ENCODE assay signal across 18 mouse cellular contexts in the genomic region with DNA sequence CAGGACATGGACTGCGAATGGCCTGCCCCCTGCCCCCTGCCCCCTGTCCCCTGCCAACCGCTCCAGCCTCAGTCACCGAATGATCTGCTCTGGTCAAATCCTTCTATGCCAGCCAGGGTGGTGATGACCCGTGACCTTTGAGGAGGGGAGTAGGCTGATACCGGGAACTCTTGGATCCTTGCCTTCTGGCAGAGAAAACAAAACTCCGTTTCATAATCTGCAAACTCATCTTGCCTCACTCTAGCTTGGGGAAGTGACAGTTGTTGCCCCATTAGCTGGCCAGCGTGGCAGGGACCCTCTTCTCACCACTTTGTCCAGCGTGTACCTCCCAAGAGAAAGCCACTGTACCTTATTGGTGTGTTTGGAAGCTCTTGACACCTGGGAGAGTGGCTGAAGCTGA. TPM values are rescaled to one million over a fixed set of nuclear protein-coding genes. Genes with fewer than 3 reads are reported as not detected.
DNase-seq lines count a peak whose midpoint lies in the region; TF ChIP-seq lines count a peak whose summit lies in the region.
"Had no signal": no experiment of that assay in that cellular context is flagged by ENCODE, and none has a peak within 500 bp of the region (broad histone marks: within the 10 kb centered on the region; RNA-seq: fewer than 3 reads in every experiment).

No protein-coding gene starts in this region.

- peak; percentile 51 for DNase-seq in adrenal gland, postnatal 10 days
- DNase-seq in adrenal gland, postnatal 25 days: no peak
- no peak for DNase-seq in layer of hippocampus, adult 2 months (ENCODE audit: low spot score in 2 of 2)
- DNase-seq in layer of hippocampus, adult 9-10 months (ENCODE audit: low spot score): no peak
- peak; percentile 63 for DNase-seq in lung, postnatal 36 days
- no peak for DNase-seq in lung, postnatal 14 days
- peak; percentile 59 for DNase-seq in skeletal muscle tissue, adult 2 months (ENCODE audit: low read depth, low spot score)
- DNase-seq in c-Kit-positive CD71-positive TER-119-positive erythroid progenitor cells, embryonic 14.5 days (ENCODE audit: low spot score): no peak
- DNase-seq: cerebellum, adult 18-20 months; cerebellum, postnatal 36 days; heart, postnatal 4 days; kidney, adult 18-20 months; midbrain, embryonic 14.5 days; spleen, adult 18-20 months; thymus, adult 2 months had no signal

- H3K4me3 ChIP-seq in layer of hippocampus, adult 2 months: no peak overlapping the region
- H3K4me3 ChIP-seq: erythroblast, embryonic 14.5 days; limb, embryonic 13.5 days had no signal

- no peak for TF ChIP-seq CTCF in layer of hippocampus, adult 2 months (conservative IDR thresholded peaks at IDR 0.05)

- H3K27ac ChIP-seq in layer of hippocampus, adult 2 months: peak overlapping the region; percentile 18; the same call in 1 of the 2 replicates
- H3K27ac ChIP-seq: limb, embryonic 13.5 days; macrophage had no signal

RNA-seq across cellular contexts. Expression of a gene that starts 5.9 kb away (rescaled TPM):
- total RNA-seq in adrenal gland, postnatal 10 days (2021): 10 to 100 TPM; 75.1 to 93.3 TPM
- 87.5 and 89.3 TPM in 2 replicates for total RNA-seq in adrenal gland, postnatal 25 days (2021)
- total RNA-seq in layer of hippocampus, adult 2 months (2021): 10 to 100 TPM; 32.0 to 40.8 TPM

RNA-seq across cellular contexts. Expression of a gene that starts 10.5 kb away (rescaled TPM):
- 1 to 10 TPM; 1.6 to 2.0 TPM for total RNA-seq in adrenal gland, postnatal 10 days (2021)
- total RNA-seq in adrenal gland, postnatal 25 days (2021): 2.8 and 3.0 TPM in 2 replicates
- not detected for total RNA-seq in layer of hippocampus, adult 2 months (2021)

RNA-seq across cellular contexts. Expression of a gene that starts 14.7 kb away (rescaled TPM):
- total RNA-seq in adrenal gland, postnatal 10 days (2021): 10 to 100 TPM; 12.0 to 51.3 TPM
- 0.24 TPM in 1 of 2 replicates, not detected in the other for total RNA-seq in adrenal gland, postnatal 25 days (2021)
- under 1 TPM; 0.38 to 0.61 TPM for total RNA-seq in layer of hippocampus, adult 2 months (2021)

RNA-seq across cellular contexts. Expression of a gene that starts 18.0 kb away (rescaled TPM):
- 100 to 1,000 TPM; 422 to 522 TPM for total RNA-seq in adrenal gland, postnatal 10 days (2021)
- total RNA-seq in adrenal gland, postnatal 25 days (2021): 230 and 272 TPM in 2 replicates
- 100 to 1,000 TPM; 210 to 227 TPM for total RNA-seq in layer of hippocampus, adult 2 months (2021)

RNA-seq across cellular contexts. Expression of a gene that starts 24.4 kb away (rescaled TPM):
- total RNA-seq in adrenal gland, postnatal 10 days (2021): 100 to 1,000 TPM; 785 to 825 TPM
- 579 and 669 TPM in 2 replicates for total RNA-seq in adrenal gland, postnatal 25 days (2021)
- 100 to 1,000 TPM; 302 to 315 TPM for total RNA-seq in layer of hippocampus, adult 2 months (2021)

Comparison
In these comparisons a context has a peak if more than half of its experiments do, and no peak if none do; other contexts are left out.
1. DNase-seq: peak in adrenal gland, postnatal 10 days (single experiment), lung, postnatal 36 days (single experiment) and skeletal muscle tissue, adult 2 months (single experiment); none in adrenal gland, postnatal 25 days (single experiment), layer of hippocampus, adult 2 months (0 of 2), layer of hippocampus, adult 9-10 months (single experiment), lung, postnatal 14 days (single experiment) and c-Kit-positive CD71-positive TER-119-positive erythroid progenitor cells, embryonic 14.5 days (single experiment).
2. RNA of a gene that starts 14.7 kb away (total RNA-seq): 12.0 to 51.3 TPM in adrenal gland, postnatal 10 days; 0.38 to 0.61 TPM in layer of hippocampus, adult 2 months and 0.24 TPM in adrenal gland, postnatal 25 days; every median in the first group is over 4 times any median in the second.